Mouse (Mus musculus): ENCODE measurements around the gene Pigf.

Pigf gene

GRCm38 (mm10) chr17:87036141-87037073 lies 11.2 kb upstream of the Pigf start:
- in situ Hi-C loops (cut with MboI, MseI) = no loop called here

- in situ Hi-C loops (cut with MboI, MseI) = no loop called here
Measured at GRCm38 (mm10) chr17:87024491-87025242, 539 bp downstream of the Pigf start.

- in situ Hi-C loops (cut with MboI, MseI) = no loop called here
Measured at GRCm38 (mm10) chr17:87019692-87020091, 5.5 kb downstream of the Pigf start.

GRCm38 (mm10) chr17:87011301-87012019 lies 13.7 kb downstream of the Pigf start:
- in situ Hi-C loops (cut with MboI, MseI) = no loop called here

- in situ Hi-C loops (cut with MboI, MseI) = no loop called here
Measured at GRCm38 (mm10) chr17:87008950-87009349, 16.3 kb downstream of the Pigf start.

GRCm38 (mm10) chr17:86997323-86997722 lies 27.9 kb downstream of the Pigf start:
- in situ Hi-C loops (cut with MboI, MseI) = loop anchor here (10.0 kb wide), 1 partner anchor 767 kb away; no protein-coding TSS in a partner anchor

- in situ Hi-C loops (cut with MboI, MseI) = loop anchor here (5.0 to 10.0 kb wide), 2 partner anchors 79 to 773 kb away; no protein-coding TSS in a partner anchor
Measured at GRCm38 (mm10) chr17:86991306-86991705, 33.9 kb downstream of the Pigf start.

GRCm38 (mm10) chr17:86988601-86989184 lies 36.5 kb downstream of the Pigf start:
- in situ Hi-C loops (cut with MboI, MseI) = no loop called here

- in situ Hi-C loops (cut with MboI, MseI) = no loop called here
Measured at GRCm38 (mm10) chr17:86988161-86988560, 37.0 kb downstream of the Pigf start.

- in situ Hi-C loops (cut with MboI, MseI) = no loop called here
Measured at GRCm38 (mm10) chr17:86986449-86987138, 38.6 kb downstream of the Pigf start.

- in situ Hi-C loops (cut with MboI, MseI) = no loop called here
Measured at GRCm38 (mm10) chr17:86982497-86982896, 42.7 kb downstream of the Pigf start.

- in situ Hi-C loops (cut with MboI, MseI) = no loop called here
Measured at GRCm38 (mm10) chr17:86981701-86982100, 43.5 kb downstream of the Pigf start.

GRCm38 (mm10) chr17:86981205-86981604 lies 44.0 kb downstream of the Pigf start:
- in situ Hi-C loops (cut with MboI, MseI) = no loop called here

- in situ Hi-C loops (cut with MboI, MseI) = no loop called here
Measured at GRCm38 (mm10) chr17:86978496-86978895, 46.7 kb downstream of the Pigf start.

- in situ Hi-C loops (cut with MboI, MseI) = no loop called here
Measured at GRCm38 (mm10) chr17:86976387-86976786, 48.8 kb downstream of the Pigf start.

- in situ Hi-C loops (cut with MboI, MseI) = no loop called here
Measured at GRCm38 (mm10) chr17:86973097-86973496, 52.1 kb downstream of the Pigf start.

- in situ Hi-C loops (cut with MboI, MseI) = no loop called here
Measured at GRCm38 (mm10) chr17:86971860-86972259, 53.3 kb downstream of the Pigf start.

- in situ Hi-C loops (cut with MboI, MseI) = no loop called here
Measured at GRCm38 (mm10) chr17:86971036-86971435, 54.2 kb downstream of the Pigf start.

- in situ Hi-C loops (cut with MboI, MseI) = no loop called here
Measured at GRCm38 (mm10) chr17:86970026-86970750, 55.0 kb downstream of the Pigf start.

GRCm38 (mm10) chr17:86969582-86969981 lies 55.6 kb downstream of the Pigf start:
- in situ Hi-C loops (cut with MboI, MseI) = no loop called here

All from T-helper 2 cell (primary cell).